Mouse (Mus musculus) left cerebral cortex, adult 18-20 months (tissue): ENCODE measurements around the gene Rabgap1l. TPM values are rescaled to one million over a fixed set of nuclear protein-coding genes. Genes with fewer than 3 reads are reported as not detected.

ENCODE experiments used
- DNase-seq, 2 experiments: peaks; one replicate each; pipeline ENCODE4 v3.0.0; 2021 to 2022; ENCODE audit warnings: low spot score in 2 of 2, mixed read lengths in 1 of 2
- microRNA-seq, 2 experiments: library from miRNA; unstranded; fragments of <30 nt; microRNA quantifications; one replicate each; pipeline ENCODE4 v1.2.0; 2021
- total RNA-seq, 2 experiments: library from RNA; stranded (reverse); gene quantifications; 2 replicates each; pipeline ENCODE4 v1.2.3; 2021

Rabgap1l gene
- total RNA-seq, 2 experiments from 2014 or later: 205 to 221 TPM

GRCm38 (mm10) chr1:160211597-160212122 lies 581.4 kb downstream of the Rabgap1l start:
- no peak for DNase-seq

GRCm38 (mm10) chr1:160210566-160210965 lies 582.4 kb downstream of the Rabgap1l start:
- DNase-seq: no peak

- DNase-seq: no peak
These were observed 583.2 kb downstream of the Rabgap1l start for GRCm38 (mm10) chr1:160209844-160210243.

- no peak for DNase-seq
These were observed 587.5 kb downstream of the Rabgap1l start for GRCm38 (mm10) chr1:160205486-160205885.

GRCm38 (mm10) chr1:160195337-160195663 lies 597.7 kb downstream of the Rabgap1l start:
- no peak for DNase-seq

- peak; percentile 97 to 99 for DNase-seq
These were observed 598.3 kb downstream of the Rabgap1l start, which contains the start of gene Mrps14 for GRCm38 (mm10) chr1:160194529-160195336. Mrps14 (plus strand) TSS chr1:160195215.

- peak; percentile 20 to 53 for DNase-seq
These were observed 608.5 kb downstream of the Rabgap1l start for GRCm38 (mm10) chr1:160184506-160184905.

- DNase-seq: no peak
These were observed 611.8 kb downstream of the Rabgap1l start for GRCm38 (mm10) chr1:160181216-160181615.

- no peak for DNase-seq
These were observed 616.1 kb downstream of the Rabgap1l start for GRCm38 (mm10) chr1:160176903-160177302.

Small RNAs within 50 kb of the gene (microRNA-seq; reads per million reads assigned to microRNA genes)
- 0.42 to 2.0 reads per million in 2 experiments for gene Mir1927

Other genes starting within 250 kb of the Rabgap1l start
- 10 to 100 TPM; 37.6 to 41.5 TPM for gene Rc3h1, start 113.2 kb upstream of the Rabgap1l start, total RNA-seq
- gene Serpinc1, start 185.4 kb upstream of the Rabgap1l start, total RNA-seq: under 1 TPM; 0.19 to 0.21 TPM
- gene Zbtb37, start 241.6 kb upstream of the Rabgap1l start, total RNA-seq: 10 to 100 TPM; 15.0 to 21.3 TPM